Mouse (Mus musculus) neutrophil, adult 5-6 weeks (primary cell): ENCODE data around the gene Pld5. TPM values are rescaled to one million over a fixed set of nuclear protein-coding genes. Genes with fewer than 3 reads are reported as not detected.
"Not testable (repeated sequence)": the region's sequence is repeated elsewhere in the genome, so short reads cannot be mapped to it uniquely, and the experiment has no call there.

ENCODE experiments used
- ATAC-seq: fragments of 151-379, 151-347 bp; 2 replicates; pipeline ENCODE4 v1.8.0; 2017; ENCODE audit warnings: mild to moderate bottlenecking, moderate TSS enrichment; ENCODE audit not compliant: insufficient number of reproducible peaks, poor library complexity, low FRiP score, severe bottlenecking; ENCODE audit errors: extremely low read depth
- total RNA-seq: library from RNA; stranded (forward); fragments of 200-1000 nt; gene quantifications from 2 replicates; pipeline ENCODE4 v1.2.3, GENCODE M21; 2017

Pld5 gene
- total RNA-seq, 1 experiment from 2014 or later = not detected

- ATAC-seq = no peak
Observed at GRCm38 (mm10) chr1:175988912-175989311, 286.2 kb downstream of the Pld5 start.

GRCm38 (mm10) chr1:175988448-175988847 lies 286.7 kb downstream of the Pld5 start:
- ATAC-seq = no peak

- ATAC-seq = not testable (repeated sequence)
Observed at GRCm38 (mm10) chr1:175979014-175979413, 296.1 kb downstream of the Pld5 start, which contains the start of gene Rbm8a2. Gene Rbm8a2 (minus strand): TSS chr1:175979114.

- ATAC-seq = no peak
Observed at GRCm38 (mm10) chr1:175970710-175971109, 304.4 kb downstream of the Pld5 start.

GRCm38 (mm10) chr1:175967004-175967745 lies 307.9 kb downstream of the Pld5 start:
- no peak for ATAC-seq

GRCm38 (mm10) chr1:175961786-175962185 lies 313.3 kb downstream of the Pld5 start:
- no peak for ATAC-seq

GRCm38 (mm10) chr1:175950851-175951250 lies 324.3 kb downstream of the Pld5 start:
- no peak for ATAC-seq

GRCm38 (mm10) chr1:175950421-175950820 lies 324.7 kb downstream of the Pld5 start:
- no peak for ATAC-seq

GRCm38 (mm10) chr1:175946718-175947315 lies 328.3 kb downstream of the Pld5 start:
- ATAC-seq = no peak

- no peak for ATAC-seq
Observed at GRCm38 (mm10) chr1:175943168-175943567, 331.9 kb downstream of the Pld5 start.

- no peak for ATAC-seq
Observed at GRCm38 (mm10) chr1:175938731-175939130, 336.4 kb downstream of the Pld5 start.

- 0 out of 2 replicates have a peak, but pooled peaks have one; percentile 17 for ATAC-seq
Observed at GRCm38 (mm10) chr1:175936282-175936737, 338.8 kb downstream of the Pld5 start.

GRCm38 (mm10) chr1:175931391-175931790 lies 343.7 kb downstream of the Pld5 start:
- no peak for ATAC-seq

GRCm38 (mm10) chr1:175923848-175924787 lies 351.0 kb downstream of the Pld5 start:
- peak; percentile 61; the same call in 1 of the 2 replicates for ATAC-seq

GRCm38 (mm10) chr1:175921091-175921490 lies 354.0 kb downstream of the Pld5 start:
- ATAC-seq = no peak

GRCm38 (mm10) chr1:175920029-175920428 lies 355.1 kb downstream of the Pld5 start, which contains the start of gene Gm38100:
Gene Gm38100 (plus strand): TSS chr1:175920329.
- no peak for ATAC-seq

- ATAC-seq = no peak
Observed at GRCm38 (mm10) chr1:175913728-175914303, 361.3 kb downstream of the Pld5 start.
